Mouse (Mus musculus): Measurements from ENCODE around the gene Gal3st2c. TPM values are rescaled to one million over a fixed set of nuclear protein-coding genes. Genes with fewer than 3 reads are reported as not detected.
"Not testable (repeated sequence)": the region's sequence is repeated elsewhere in the genome, so short reads cannot be mapped to it uniquely, and the experiment has no call there.

Gal3st2c gene
- under 1 TPM; 0.78 to 0.95 TPM for total RNA-seq (2021)

- intact Hi-C loops (cut with DNase I): loop anchor here (2.0 kb wide), 1 partner anchor 69 kb away; no protein-coding TSS in a partner anchor
- not testable (repeated sequence) for DNase-seq
These were observed at the start of gene Gal3st2c for GRCm38 (mm10) chr1:93990209-93990608. Gene Gal3st2c, plus strand, starts transcription at chr1:93990509.

- DNase-seq; intact Hi-C loops (cut with DNase I): not testable (repeated sequence)
These were observed 41.2 kb upstream of the Gal3st2c start for GRCm38 (mm10) chr1:93949087-93949486.

GRCm38 (mm10) chr1:93966489-93966888 lies 23.8 kb upstream of the Gal3st2c start:
- intact Hi-C loops (cut with DNase I): not testable (repeated sequence)

GRCm38 (mm10) chr1:93970380-93970779 lies 19.9 kb upstream of the Gal3st2c start:
- intact Hi-C loops (cut with DNase I); DNase-seq: not testable (repeated sequence)

More at GRCm38 (mm10) chr1:93966489-93966888, 23.8 kb upstream of the Gal3st2c start:
- DNase-seq: not testable (repeated sequence)

GRCm38 (mm10) chr1:93970797-93971196 lies 19.5 kb upstream of the Gal3st2c start:
- intact Hi-C loops (cut with DNase I); DNase-seq: not testable (repeated sequence)

- DNase-seq; intact Hi-C loops (cut with DNase I): not testable (repeated sequence)
These were observed 14.5 kb upstream of the Gal3st2c start for GRCm38 (mm10) chr1:93975764-93976163.

GRCm38 (mm10) chr1:93978287-93978686 lies 12.0 kb upstream of the Gal3st2c start:
- DNase-seq; intact Hi-C loops (cut with DNase I): not testable (repeated sequence)

GRCm38 (mm10) chr1:93980932-93981331 lies 9.4 kb upstream of the Gal3st2c start:
- DNase-seq; intact Hi-C loops (cut with DNase I): not testable (repeated sequence)

- intact Hi-C loops (cut with DNase I): no loop called here
- no peak for DNase-seq
These were observed 4.1 kb upstream of the Gal3st2c start for GRCm38 (mm10) chr1:93986167-93986566.

- no peak for DNase-seq
- intact Hi-C loops (cut with DNase I): no loop called here
These were observed 1.5 kb upstream of the Gal3st2c start for GRCm38 (mm10) chr1:93988786-93989185.

- intact Hi-C loops (cut with DNase I): loop anchor here (1.0 to 2.0 kb wide), 2 partner anchors 70 to 134 kb away; no protein-coding TSS in a partner anchor
- DNase-seq: not testable (repeated sequence)
These were observed 759 bp downstream of the Gal3st2c start for GRCm38 (mm10) chr1:93991068-93991467.

- intact Hi-C loops (cut with DNase I): loop anchor here (1.0 to 2.0 kb wide), 2 partner anchors 71 to 134 kb away; no protein-coding TSS in a partner anchor
- DNase-seq: not testable (repeated sequence)
These were observed 1.2 kb downstream of the Gal3st2c start for GRCm38 (mm10) chr1:93991491-93991890.

- intact Hi-C loops (cut with DNase I): no loop called here
- DNase-seq: no peak
These were observed 10.7 kb downstream of the Gal3st2c start for GRCm38 (mm10) chr1:94001023-94001422.

GRCm38 (mm10) chr1:94005954-94006506 lies 15.7 kb downstream of the Gal3st2c start:
- DNase-seq; intact Hi-C loops (cut with DNase I): not testable (repeated sequence)

- intact Hi-C loops (cut with DNase I); DNase-seq: not testable (repeated sequence)
These were observed 18.5 kb downstream of the Gal3st2c start for GRCm38 (mm10) chr1:94008826-94009225.

GRCm38 (mm10) chr1:94011643-94012042 lies 21.3 kb downstream of the Gal3st2c start:
- intact Hi-C loops (cut with DNase I): no loop called here

GRCm38 (mm10) chr1:94020151-94020550 lies 29.8 kb downstream of the Gal3st2c start, which contains the start of gene Neu4:
Gene Neu4, plus strand, starts transcription at chr1:94020451.
- DNase-seq: no peak
- intact Hi-C loops (cut with DNase I): no loop called here

More at GRCm38 (mm10) chr1:94011643-94012042, 21.3 kb downstream of the Gal3st2c start:
- DNase-seq: no peak

- intact Hi-C loops (cut with DNase I): no loop called here
- no peak for DNase-seq
These were observed 37.3 kb downstream of the Gal3st2c start for GRCm38 (mm10) chr1:94027506-94028108.

GRCm38 (mm10) chr1:94028741-94029140 lies 38.4 kb downstream of the Gal3st2c start:
- DNase-seq: no peak
- intact Hi-C loops (cut with DNase I): no loop called here

GRCm38 (mm10) chr1:94033075-94033602 lies 42.8 kb downstream of the Gal3st2c start:
- no peak for DNase-seq
- intact Hi-C loops (cut with DNase I): no loop called here

- DNase-seq: peak; percentile 86 to 91
- intact Hi-C loops (cut with DNase I): loop anchor here (1.0 kb wide), 1 partner anchor 44 kb away; no protein-coding TSS in a partner anchor
These were observed 44.9 kb downstream of the Gal3st2c start for GRCm38 (mm10) chr1:94034984-94035743.
